Mouse (Mus musculus) B cell, adult 2 months (primary cell): ENCODE results near the gene Slc12a3.

Source experiments
- DNase-seq, 2 experiments: peaks; one replicate each; pipeline ENCODE4 v3.0.0; 2022

Slc12a3 gene

GRCm38 (mm10) chr8:94328932-94329728, at the start of gene Slc12a3:
Gene Slc12a3 (plus strand): TSS chr8:94329201.
- no peak for DNase-seq

GRCm38 (mm10) chr8:94280001-94280613, 48.9 kb upstream of the Slc12a3 start:
- no peak for DNase-seq

- no peak for DNase-seq
Measured at GRCm38 (mm10) chr8:94282453-94282985, 46.5 kb upstream of the Slc12a3 start.

- no peak for DNase-seq
Measured at GRCm38 (mm10) chr8:94284204-94284603, 44.8 kb upstream of the Slc12a3 start.

GRCm38 (mm10) chr8:94290606-94291005, 38.4 kb upstream of the Slc12a3 start:
- DNase-seq: no peak

GRCm38 (mm10) chr8:94292072-94292471, 36.9 kb upstream of the Slc12a3 start:
- no peak for DNase-seq

- DNase-seq: no peak
Measured at GRCm38 (mm10) chr8:94292626-94293025, 36.4 kb upstream of the Slc12a3 start.

GRCm38 (mm10) chr8:94295687-94296086, 33.3 kb upstream of the Slc12a3 start:
- no peak for DNase-seq

GRCm38 (mm10) chr8:94296312-94296991, 32.5 kb upstream of the Slc12a3 start:
- DNase-seq: no peak

GRCm38 (mm10) chr8:94297101-94297500, 31.9 kb upstream of the Slc12a3 start:
- DNase-seq: no peak

GRCm38 (mm10) chr8:94300809-94301208, 28.2 kb upstream of the Slc12a3 start:
- no peak for DNase-seq

GRCm38 (mm10) chr8:94304412-94304811, 24.6 kb upstream of the Slc12a3 start:
- DNase-seq: no peak

- no peak for DNase-seq
Measured at GRCm38 (mm10) chr8:94306989-94307513, 21.9 kb upstream of the Slc12a3 start.

- no peak for DNase-seq
Measured at GRCm38 (mm10) chr8:94307652-94308051, 21.3 kb upstream of the Slc12a3 start.

GRCm38 (mm10) chr8:94314069-94314468, 14.9 kb upstream of the Slc12a3 start:
- DNase-seq: no peak

GRCm38 (mm10) chr8:94317249-94317648, 11.8 kb upstream of the Slc12a3 start:
- DNase-seq: no peak

- DNase-seq: no peak
Measured at GRCm38 (mm10) chr8:94317691-94318090, 11.3 kb upstream of the Slc12a3 start.

GRCm38 (mm10) chr8:94320036-94320435, 9.0 kb upstream of the Slc12a3 start:
- DNase-seq: no peak

GRCm38 (mm10) chr8:94322083-94322482, 6.9 kb upstream of the Slc12a3 start:
- DNase-seq: no peak

- no peak for DNase-seq
Measured at GRCm38 (mm10) chr8:94323041-94323440, 6.0 kb upstream of the Slc12a3 start.

- DNase-seq: peak; percentile 43 to 50
Measured at GRCm38 (mm10) chr8:94324071-94324470, 4.9 kb upstream of the Slc12a3 start.

- no peak for DNase-seq
Measured at GRCm38 (mm10) chr8:94326016-94326415, 3.0 kb upstream of the Slc12a3 start.

- DNase-seq: peak; percentile 75 to 80
Measured at GRCm38 (mm10) chr8:94330733-94331132, 1.7 kb downstream of the Slc12a3 start.
